Mouse (Mus musculus) 416B (cell line): Measurements from ENCODE around the gene Gm49661.
A peak's percentile ranks its signal among the peaks of the same experiment; 100 is the strongest.

Experiments
- DNase-seq: peaks from one replicate; pipeline ENCODE4 v3.0.0; 2011; ENCODE audit warnings: low read depth

Gm49661 gene

GRCm38 (mm10) chr8:84969241-84970134 is at the start of gene Gm49661, which contains the start of the genes Prdx2 and Rnaseh2a:
Gene Gm49661 (minus strand): TSS chr8:84969433.
Gene Prdx2 (plus strand): TSS chr8:84969587.
Gene Rnaseh2a (minus strand): TSS chr8:84969767.
- peak; percentile 77 for DNase-seq

- no peak for DNase-seq
These were observed 48.0 kb upstream of the Gm49661 start for GRCm38 (mm10) chr8:85017209-85017608.

GRCm38 (mm10) chr8:85016724-85017123 is 47.5 kb upstream of the Gm49661 start:
- DNase-seq, result no peak

GRCm38 (mm10) chr8:85014431-85014830 is 45.2 kb upstream of the Gm49661 start, which contains the start of gene Best2:
Gene Best2 (minus strand): TSS chr8:85014531.
- DNase-seq, result no peak

GRCm38 (mm10) chr8:85013230-85013840 is 44.1 kb upstream of the Gm49661 start:
- no peak for DNase-seq

GRCm38 (mm10) chr8:85011242-85011641 is 42.0 kb upstream of the Gm49661 start:
- DNase-seq, result no peak

- DNase-seq, result no peak
These were observed 38.5 kb upstream of the Gm49661 start for GRCm38 (mm10) chr8:85007686-85008085.

- peak; percentile 93 for DNase-seq
These were observed 28.5 kb upstream of the Gm49661 start for GRCm38 (mm10) chr8:84997649-84998295.

- DNase-seq, result no peak
These were observed 27.7 kb upstream of the Gm49661 start for GRCm38 (mm10) chr8:84996978-84997377.

GRCm38 (mm10) chr8:84995680-84996079 is 26.4 kb upstream of the Gm49661 start:
- DNase-seq, result no peak

GRCm38 (mm10) chr8:84994375-84994774 is 25.1 kb upstream of the Gm49661 start:
- DNase-seq, result no peak

GRCm38 (mm10) chr8:84990836-84991235 is 21.6 kb upstream of the Gm49661 start:
- DNase-seq, result no peak

GRCm38 (mm10) chr8:84990349-84990748 is 21.1 kb upstream of the Gm49661 start, which contains the start of gene Hook2:
Gene Hook2 (plus strand): TSS chr8:84990603.
- DNase-seq, result peak; percentile 99

GRCm38 (mm10) chr8:84989810-84990209 is 20.6 kb upstream of the Gm49661 start:
- peak; percentile 94 for DNase-seq

- DNase-seq, result peak; percentile 72
These were observed 20.1 kb upstream of the Gm49661 start for GRCm38 (mm10) chr8:84989311-84989731.

GRCm38 (mm10) chr8:84987903-84988302 is 18.7 kb upstream of the Gm49661 start:
- DNase-seq, result no peak

- DNase-seq, result no peak
These were observed 18.2 kb upstream of the Gm49661 start for GRCm38 (mm10) chr8:84987388-84987787.

- no peak for DNase-seq
These were observed 17.2 kb upstream of the Gm49661 start for GRCm38 (mm10) chr8:84986379-84986945.

- DNase-seq, result peak; percentile 98
These were observed 16.6 kb upstream of the Gm49661 start for GRCm38 (mm10) chr8:84985684-84986378.

GRCm38 (mm10) chr8:84985049-84985683 is 15.9 kb upstream of the Gm49661 start:
- DNase-seq, result peak; percentile 93
